Mouse (Mus musculus): ENCODE measurements at regions not wholly inside any gene's neighbourhood (a gene's known extent, or its start where the extent isn't known, plus 50 kb on each side); places are given as distances from the start of the nearest gene placed in this dataset.
"Not testable (repeated sequence)": the region's sequence is repeated elsewhere in the genome, so short reads cannot be mapped to it uniquely, and the experiment has no call there.

GRCm38 (mm10) chr2:53619681-53620080 is 428.2 kb downstream of the Arl6ip6 start:
- no peak for DNase-seq (ENCODE audit: low spot score in 2 of 2)

GRCm38 (mm10) chr2:53632816-53633474 is 441.4 kb downstream of the Arl6ip6 start:
- DNase-seq (ENCODE audit: low spot score in 2 of 2), result not testable (repeated sequence)

- no peak for DNase-seq (ENCODE audit: low spot score in 2 of 2)
Measured at GRCm38 (mm10) chr2:53668599-53669372, 416.6 kb downstream of the Rprm start.

- no peak for DNase-seq (ENCODE audit: low spot score in 2 of 2)
Measured at GRCm38 (mm10) chr2:53680350-53681011, 404.9 kb downstream of the Rprm start.

GRCm38 (mm10) chr2:53682599-53682998 is 402.8 kb downstream of the Rprm start:
- no peak for DNase-seq (ENCODE audit: low spot score in 2 of 2)

- DNase-seq (ENCODE audit: low spot score in 2 of 2), result no peak
Measured at GRCm38 (mm10) chr2:53687281-53687680, 398.1 kb downstream of the Rprm start.

GRCm38 (mm10) chr2:53689223-53689880 is 396.0 kb downstream of the Rprm start:
- no peak for DNase-seq (ENCODE audit: low spot score in 2 of 2)

GRCm38 (mm10) chr2:53691580-53692118 is 393.7 kb downstream of the Rprm start:
- no peak for DNase-seq (ENCODE audit: low spot score in 2 of 2)

GRCm38 (mm10) chr2:53711213-53711612 is 374.1 kb downstream of the Rprm start:
- peak in 1 of 2 experiments; percentile 20 for DNase-seq (ENCODE audit: low spot score in 2 of 2)

GRCm38 (mm10) chr2:53713106-53713640 is 372.2 kb downstream of the Rprm start:
- DNase-seq (ENCODE audit: low spot score in 2 of 2), result no peak

GRCm38 (mm10) chr2:53715017-53715416 is 370.3 kb downstream of the Rprm start:
- no peak for DNase-seq (ENCODE audit: low spot score in 2 of 2)

GRCm38 (mm10) chr2:53723231-53723630 is 362.1 kb downstream of the Rprm start:
- DNase-seq (ENCODE audit: low spot score in 2 of 2), result no peak

- no peak for DNase-seq (ENCODE audit: low spot score in 2 of 2)
Measured at GRCm38 (mm10) chr2:53728693-53729092, 356.7 kb downstream of the Rprm start.

GRCm38 (mm10) chr2:53730451-53730850 is 354.9 kb downstream of the Rprm start:
- DNase-seq (ENCODE audit: low spot score in 2 of 2), result no peak

GRCm38 (mm10) chr2:53763486-53763885 is 321.9 kb downstream of the Rprm start:
- DNase-seq (ENCODE audit: low spot score in 2 of 2), result no peak

GRCm38 (mm10) chr2:53782035-53782434 is 303.3 kb downstream of the Rprm start:
- not testable (repeated sequence) for DNase-seq (ENCODE audit: low spot score in 2 of 2)

GRCm38 (mm10) chr2:53788599-53788998 is 296.8 kb downstream of the Rprm start:
- DNase-seq (ENCODE audit: low spot score in 2 of 2), result not testable (repeated sequence)

- DNase-seq (ENCODE audit: low spot score in 2 of 2), result no peak
Measured at GRCm38 (mm10) chr2:53796605-53797004, 288.7 kb downstream of the Rprm start.

- DNase-seq (ENCODE audit: low spot score in 2 of 2), result no peak
Measured at GRCm38 (mm10) chr2:53803666-53804065, 281.7 kb downstream of the Rprm start.

GRCm38 (mm10) chr2:53850815-53851528 is 234.4 kb downstream of the Rprm start:
- no peak for DNase-seq (ENCODE audit: low spot score in 2 of 2)

All from cerebellum, postnatal 4 days (tissue).